Mouse (Mus musculus): ENCODE measurements around the gene Serp2. TPM values are rescaled to one million over a fixed set of nuclear protein-coding genes. Genes with fewer than 3 reads are reported as not detected.

Serp2 gene
- polyA plus RNA-seq (2012; rRNA removed) = 0.31 and 0.63 TPM in 2 replicates
- 1.3 and 1.7 TPM in 2 replicates for polyA plus RNA-seq (2014; fragmentation: Nextera tagmentation; extraction: Ambion mirVana)

DNA sequence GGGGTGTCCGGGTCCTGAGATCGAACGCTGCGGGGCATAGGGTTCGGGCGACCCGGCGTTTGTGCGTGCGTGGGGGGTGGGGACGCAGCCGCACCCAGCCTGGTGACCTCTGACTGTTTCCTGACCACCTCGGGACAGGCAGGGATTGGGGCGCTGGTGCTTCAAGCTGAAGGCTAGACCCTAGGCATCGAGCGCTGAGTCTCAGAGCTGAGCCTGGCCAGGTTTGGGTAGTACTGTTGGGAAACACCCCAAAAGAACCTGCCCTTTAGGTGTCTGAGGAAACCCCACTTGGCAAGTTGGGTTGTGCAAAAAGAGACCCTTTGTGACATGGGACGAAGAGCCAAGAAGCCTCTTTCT lies at the start of gene Serp2:
Gene Serp2, minus strand, starts transcription at position 38 of the 357 bp plus-strand sequence.
- Histone ChIP-seq H3K4me3 (ENCODE audit: insufficient read depth in 1 of 2, low read depth in 2 of 2, low read length in 2 of 2) (peak within 1 kb of the TSS; percentile 44 to 54), H3K9me3 (ENCODE audit: control insufficient read depth, low read length) (no peaks in the 10 kb centered on the region), H3K36me3 (replicated peaks; ENCODE audit: control insufficient read depth, insufficient read depth, low read depth) (no peaks in the 10 kb centered on the region), H3K27me3 (ENCODE audit: control insufficient read depth, insufficient read depth, low read length) (peaks cover 33% of the 10 kb centered on the region), H3K9ac (replicated peaks) (peak within 1 kb of the TSS; percentile 16; the same call in 1 of the 2 replicates), H3K4me1 (replicated peaks; ENCODE audit: control insufficient read depth in 2 of 2, insufficient read depth in 2 of 2, low read length in 1 of 2) (peaks cover 0 to 11% of the 10 kb centered on the region in 2 experiments; a peak in 1 of 4 replicates), H3K27ac (no peak within 1 kb of the TSS), H3K4me2 (ENCODE audit: low read depth) (peak within 1 kb of the TSS; percentile 84)
- 6% methylated on average over 17 of the region's 17 CpGs for WGBS (ENCODE audit: insufficient replicate concordance)
- ATAC-seq (ENCODE audit: insufficient read depth) (peak; percentile 14; the same call in 1 of the 2 replicates), DNase-seq (ENCODE audit: low read depth in 3 of 3, low spot score in 3 of 3) (no peak)
- TF ChIP-seq EP300 (IDR thresholded peaks at IDR 0.05; ENCODE audit: low read depth) (no peak), CTCF (IDR thresholded peaks at IDR 0.05; ENCODE audit: low read depth) (no peak)

- WGBS (ENCODE audit: insufficient replicate concordance) = 76% methylated on average over 13 of the region's 13 CpGs
- H3K27me3 ChIP-seq (ENCODE audit: control insufficient read depth, insufficient read depth, low read length) = no peaks in the 10 kb centered on the region
These were observed 49.3 kb upstream of the Serp2 start for GRCm38 (mm10) chr14:76605931-76606534.

DNA sequence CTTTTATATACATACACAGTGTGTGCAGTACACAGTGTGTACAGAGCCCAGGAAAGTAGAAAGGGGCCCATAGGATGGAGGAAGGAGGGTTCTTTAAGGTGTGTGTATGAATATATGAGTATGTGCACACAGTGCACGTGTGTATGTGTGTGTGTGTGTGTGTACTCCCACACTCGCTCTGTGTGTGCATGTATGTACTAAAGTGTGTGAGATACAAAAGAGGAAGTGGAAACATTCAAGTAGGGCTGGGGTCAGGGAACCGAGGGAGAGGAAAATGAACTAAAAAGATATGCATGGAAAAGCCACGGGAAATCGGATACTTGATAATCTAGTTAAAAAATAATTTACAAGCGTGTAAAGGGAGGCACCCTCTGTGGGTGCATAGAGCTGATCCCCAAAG lies 47.3 kb upstream of the Serp2 start:
- TF ChIP-seq CTCF (IDR thresholded peaks at IDR 0.05; ENCODE audit: low read depth) = no peak
- no peak for TF ChIP-seq EP300 (IDR thresholded peaks at IDR 0.05; ENCODE audit: low read depth)
- WGBS (ENCODE audit: insufficient replicate concordance) = 34% methylated on average over 6 of the region's 6 CpGs
- Histone ChIP-seq H3K27me3 (ENCODE audit: control insufficient read depth, insufficient read depth, low read length) (no peaks in the 10 kb centered on the region), H3K4me2 (ENCODE audit: low read depth) (no peak overlapping the region), H3K4me1 (replicated peaks; ENCODE audit: control insufficient read depth in 2 of 2, insufficient read depth in 2 of 2, low read length in 1 of 2) (peaks cover under 1 to 6% of the 10 kb centered on the region in 2 experiments; a peak in 3 of 4 replicates), H3K27ac (no peak overlapping the region), H3K4me3 (ENCODE audit: insufficient read depth in 1 of 2, low read depth in 2 of 2, low read length in 2 of 2) (no peak overlapping the region), H3K9me3 (ENCODE audit: control insufficient read depth, low read length) (no peaks in the 10 kb centered on the region), H3K9ac (replicated peaks) (no peak overlapping the region), H3K36me3 (replicated peaks; ENCODE audit: control insufficient read depth, insufficient read depth, low read depth) (no peaks in the 10 kb centered on the region)
- ATAC-seq (ENCODE audit: insufficient read depth) (no peak), DNase-seq (ENCODE audit: low read depth in 3 of 3, low spot score in 3 of 3) (no peak)

More at GRCm38 (mm10) chr14:76605931-76606534, 49.3 kb upstream of the Serp2 start:
- no peak for ATAC-seq (ENCODE audit: insufficient read depth)
- peaks cover 0 to 4% of the 10 kb centered on the region in 2 experiments; a peak in 1 of 4 replicates for H3K4me1 ChIP-seq (replicated peaks; ENCODE audit: control insufficient read depth in 2 of 2, insufficient read depth in 2 of 2, low read length in 1 of 2)
- no peak overlapping the region for H3K9ac ChIP-seq (replicated peaks)
- no peak overlapping the region for H3K4me3 ChIP-seq (ENCODE audit: insufficient read depth in 1 of 2, low read depth in 2 of 2, low read length in 2 of 2)
- no peaks in the 10 kb centered on the region for H3K36me3 ChIP-seq (replicated peaks; ENCODE audit: control insufficient read depth, insufficient read depth, low read depth)
- TF ChIP-seq CTCF (IDR thresholded peaks at IDR 0.05; ENCODE audit: low read depth) = no peak
- no peak for TF ChIP-seq EP300 (IDR thresholded peaks at IDR 0.05; ENCODE audit: low read depth)
- H3K27ac ChIP-seq = no peak overlapping the region
- no peaks in the 10 kb centered on the region for H3K9me3 ChIP-seq (ENCODE audit: control insufficient read depth, low read length)
- H3K4me2 ChIP-seq (ENCODE audit: low read depth) = no peak overlapping the region
- no peak for DNase-seq (ENCODE audit: low read depth in 3 of 3, low spot score in 3 of 3)

DNA sequence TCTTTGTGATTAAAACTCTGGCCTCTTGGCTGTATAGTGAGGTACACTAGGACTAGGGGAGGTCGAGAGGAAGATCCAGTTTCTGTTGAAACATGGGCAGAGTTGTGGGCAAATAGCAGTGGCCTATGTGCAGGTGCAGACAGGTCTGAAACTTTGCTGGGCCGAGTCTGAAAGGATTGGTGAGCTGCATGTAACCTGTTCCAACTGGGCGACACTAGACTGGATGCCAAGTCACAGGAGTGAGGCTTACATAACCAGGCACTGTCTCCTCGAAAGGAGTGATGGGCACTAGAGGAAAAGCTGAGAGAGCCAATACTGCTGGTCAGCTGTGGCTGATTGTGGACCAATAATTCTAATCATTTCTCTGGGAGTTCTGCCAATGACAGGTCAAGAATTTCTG lies 45.0 kb upstream of the Serp2 start:
- Histone ChIP-seq H3K4me3 (ENCODE audit: insufficient read depth in 1 of 2, low read depth in 2 of 2, low read length in 2 of 2) (no peak overlapping the region), H3K4me2 (ENCODE audit: low read depth) (no peak overlapping the region), H3K27ac (no peak overlapping the region), H3K9me3 (ENCODE audit: control insufficient read depth, low read length) (no peaks in the 10 kb centered on the region), H3K36me3 (replicated peaks; ENCODE audit: control insufficient read depth, insufficient read depth, low read depth) (no peaks in the 10 kb centered on the region), H3K27me3 (ENCODE audit: control insufficient read depth, insufficient read depth, low read length) (no peaks in the 10 kb centered on the region), H3K4me1 (replicated peaks; ENCODE audit: control insufficient read depth in 2 of 2, insufficient read depth in 2 of 2, low read length in 1 of 2) (peaks cover 10 to 19% of the 10 kb centered on the region in 2 experiments), H3K9ac (replicated peaks) (no peak overlapping the region)
- ATAC-seq (ENCODE audit: insufficient read depth) (no peak), DNase-seq (ENCODE audit: low read depth in 3 of 3, low spot score in 3 of 3) (no peak)
- WGBS (ENCODE audit: insufficient replicate concordance) = 64% methylated on average over 4 of the region's 4 CpGs
- no peak for TF ChIP-seq CTCF (IDR thresholded peaks at IDR 0.05; ENCODE audit: low read depth)
- TF ChIP-seq EP300 (IDR thresholded peaks at IDR 0.05; ENCODE audit: low read depth) = no peak

DNA sequence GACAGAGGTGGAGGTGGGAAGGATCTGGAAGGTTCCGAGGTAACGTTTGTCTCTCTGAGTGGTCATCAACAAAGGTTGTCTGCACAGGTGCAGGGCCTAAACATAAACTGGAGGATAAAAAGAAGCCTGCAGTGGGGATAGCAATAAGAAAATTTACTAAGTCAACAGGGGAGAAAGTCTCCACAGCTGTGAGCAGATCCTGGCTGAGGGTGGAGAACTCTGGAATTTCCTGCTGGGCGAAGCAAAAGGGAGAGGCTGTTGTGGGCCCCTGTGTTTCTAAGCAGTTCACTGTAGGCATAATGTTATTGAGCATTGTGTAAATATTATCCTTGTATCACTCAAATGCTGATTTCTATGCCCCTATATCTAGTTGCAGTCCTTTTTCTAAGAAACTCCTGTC lies 43.7 kb upstream of the Serp2 start:
- peaks cover 10 to 19% of the 10 kb centered on the region in 2 experiments for H3K4me1 ChIP-seq (replicated peaks; ENCODE audit: control insufficient read depth in 2 of 2, insufficient read depth in 2 of 2, low read length in 1 of 2)
- ATAC-seq (ENCODE audit: insufficient read depth) = no peak
- no peak overlapping the region for H3K9ac ChIP-seq (replicated peaks)
- H3K4me3 ChIP-seq (ENCODE audit: insufficient read depth in 1 of 2, low read depth in 2 of 2, low read length in 2 of 2) = no peak overlapping the region
- no peaks in the 10 kb centered on the region for H3K36me3 ChIP-seq (replicated peaks; ENCODE audit: control insufficient read depth, insufficient read depth, low read depth)
- no peak overlapping the region for H3K4me2 ChIP-seq (ENCODE audit: low read depth)
- no peak for DNase-seq (ENCODE audit: low read depth in 3 of 3, low spot score in 3 of 3)
- H3K9me3 ChIP-seq (ENCODE audit: control insufficient read depth, low read length) = no peaks in the 10 kb centered on the region
- TF ChIP-seq CTCF (IDR thresholded peaks at IDR 0.05; ENCODE audit: low read depth) (no peak), EP300 (IDR thresholded peaks at IDR 0.05; ENCODE audit: low read depth) (no peak)
- no peak overlapping the region for H3K27ac ChIP-seq
- no peaks in the 10 kb centered on the region for H3K27me3 ChIP-seq (ENCODE audit: control insufficient read depth, insufficient read depth, low read length)
- 73% methylated on average over 3 of the region's 3 CpGs for WGBS (ENCODE audit: insufficient replicate concordance)

Data from liver, embryonic 14.5 days (tissue).